ENCODE assay signal across 8 mouse cellular contexts in genomic region chr2:167280090-167280985, GRCm38 (mm10). TPM values are rescaled to one million over a fixed set of nuclear protein-coding genes. Genes with fewer than 3 reads are reported as not detected.
DNase-seq lines count a peak whose midpoint lies in the region; ATAC-seq lines count a peak whose summit lies in the region.

No protein-coding gene starts in this region.

- peak; percentile 71 for DNase-seq in ES-CJ7 (ENCODE audit: low read depth, low spot score)
- DNase-seq in cerebellum, adult 11 months = peak; percentile 82
- peak; percentile 88 for DNase-seq in forebrain, embryonic 14.5 days (ENCODE audit: low spot score)
- peak; percentile 62 to 81 for DNase-seq in layer of hippocampus, adult 8-10 months (ENCODE audit: low spot score in 2 of 2)
- peak; percentile 84 for DNase-seq in lung, postnatal 10 days
- DNase-seq in ovary, postnatal 10 days (ENCODE audit: low spot score) = peak; percentile 63
- DNase-seq in thymus, postnatal 10 days (ENCODE audit: low spot score in 2 of 2) = peak; percentile 57 to 78

- no peak overlapping the region for H3K27ac ChIP-seq in forebrain, embryonic 14.5 days (ENCODE audit: low read depth, low read length)

- no peaks in the 10 kb centered on the region for H3K27me3 ChIP-seq in forebrain, embryonic 14.5 days (replicated peaks; ENCODE audit: control insufficient read depth, insufficient read depth, low read length)

- H3K4me2 ChIP-seq in forebrain, embryonic 14.5 days (ENCODE audit: low read length) = no peak overlapping the region

- H3K9ac ChIP-seq in forebrain, embryonic 14.5 days (ENCODE audit: low read length) = no peak overlapping the region

- H3K4me1 ChIP-seq in forebrain, embryonic 14.5 days (ENCODE audit: control insufficient read depth, insufficient read depth, low read length) = no peaks in the 10 kb centered on the region

- peak; percentile 79 for ATAC-seq in forebrain, embryonic 14.5 days
- peak; percentile 82 to 83 for ATAC-seq in hematopoietic stem cell, adult 5-6 weeks (replicated peaks in 1 of 2; ENCODE audit: insufficient read depth in 1 of 2, low FRiP score in 2 of 2, low TSS enrichment in 1 of 2, low read depth in 1 of 2, poor library complexity in 2 of 2, severe bottlenecking in 2 of 2)

- no peaks in the 10 kb centered on the region for H3K9me3 ChIP-seq in forebrain, embryonic 14.5 days (replicated peaks; ENCODE audit: control insufficient read depth, low read length)

- H3K4me3 ChIP-seq in forebrain, embryonic 14.5 days (ENCODE audit: low read depth, low read length) = no peak overlapping the region

- no peaks in the 10 kb centered on the region for H3K36me3 ChIP-seq in forebrain, embryonic 14.5 days (ENCODE audit: control insufficient read depth, insufficient read depth, low read length)

- 44% methylated on average over 26 of the region's 26 CpGs for WGBS in forebrain, embryonic 14.5 days

RNA-seq across cellular contexts. Expression of gene Ptgis, which starts 39.9 kb away (rescaled TPM):
- 3.7 and 3.9 TPM in 2 replicates for polyA plus RNA-seq in forebrain, embryonic 14.5 days (2014; fragmentation: Nextera tagmentation; extraction: Ambion mirVana)
- total RNA-seq in hematopoietic stem cell, adult 5-6 weeks (2017) = not detected in 2 replicates
- 1 to 10 TPM; 1.7 to 2.2 (median 1.7) TPM for total RNA-seq in layer of hippocampus, adult 8-10 months (2022)
